Mouse (Mus musculus) layer of hippocampus, adult 11-12 months (tissue): ENCODE results near the gene Pten.
"Not testable (repeated sequence)": the region's sequence is repeated elsewhere in the genome, so short reads cannot be mapped to it uniquely, and the experiment has no call there.

Experiments used
- DNase-seq: peaks from one replicate; pipeline ENCODE4 v3.0.0; 2022; ENCODE audit warnings: low spot score

The Pten gene

GRCm38 (mm10) chr19:32809117-32809516 is 51.8 kb downstream of the Pten start:
- no peak for DNase-seq

GRCm38 (mm10) chr19:32818759-32819158 is 61.5 kb downstream of the Pten start:
- no peak for DNase-seq

- DNase-seq, result not testable (repeated sequence)
Observed at GRCm38 (mm10) chr19:32822959-32823358, 65.7 kb downstream of the Pten start.

- DNase-seq, result no peak
Observed at GRCm38 (mm10) chr19:32826616-32827015, 69.3 kb downstream of the Pten start.

GRCm38 (mm10) chr19:32829871-32830270 is 72.6 kb downstream of the Pten start:
- no peak for DNase-seq

- DNase-seq, result no peak
Observed at GRCm38 (mm10) chr19:32831286-32831685, 74.0 kb downstream of the Pten start.

- no peak for DNase-seq
Observed at GRCm38 (mm10) chr19:32840491-32840890, 83.2 kb downstream of the Pten start.

- DNase-seq, result no peak
Observed at GRCm38 (mm10) chr19:32844486-32844885, 87.2 kb downstream of the Pten start.

- DNase-seq, result no peak
Observed at GRCm38 (mm10) chr19:32848041-32848440, 90.7 kb downstream of the Pten start.

- no peak for DNase-seq
Observed at GRCm38 (mm10) chr19:32852306-32852705, 95.0 kb downstream of the Pten start.

- DNase-seq, result no peak
Observed at GRCm38 (mm10) chr19:32861675-32862575, 104.6 kb downstream of the Pten start.

- no peak for DNase-seq
Observed at GRCm38 (mm10) chr19:32866765-32867164, 109.5 kb downstream of the Pten start.

- no peak for DNase-seq
Observed at GRCm38 (mm10) chr19:32867181-32867897, 110.0 kb downstream of the Pten start.

- DNase-seq, result no peak
Observed at GRCm38 (mm10) chr19:32868560-32868959, 111.3 kb downstream of the Pten start.

- peak; percentile 9 for DNase-seq
Observed at GRCm38 (mm10) chr19:32869053-32869680, 111.9 kb downstream of the Pten start.

GRCm38 (mm10) chr19:32873904-32874637 is 116.8 kb downstream of the Pten start:
- no peak for DNase-seq
